Mouse (Mus musculus) spleen, adult 2 months (tissue): ENCODE measurements around the gene H2al2a. TPM values are rescaled to one million over a fixed set of nuclear protein-coding genes. Genes with fewer than 3 reads are reported as not detected.

Source experiments
- DNase-seq, 2 experiments: peaks; one replicate each; pipeline versions ENCODE4 v3.0.0 to v3.0.0-alpha.2; 2012 to 2021; ENCODE audit warnings: low spot score in 2 of 2, low read depth in 1 of 2
- H3K27ac ChIP-seq: fragments of 200-500 bp; 2 replicates; pipeline ENCODE4 v1.5.1; 2012; ENCODE audit warnings: low read length, inconsistent platforms; ENCODE audit not compliant: insufficient read depth
- H3K27me3 ChIP-seq: fragments of 200-500 bp; 2 replicates; pipeline ENCODE4 v1.6.1; 2012; ENCODE audit warnings: mild to moderate bottlenecking, moderate library complexity, low read length, inconsistent platforms; ENCODE audit not compliant: control insufficient read depth, insufficient read depth
- H3K36me3 ChIP-seq: fragments of 200-500 bp; 2 replicates; pipeline ENCODE4 v1.6.1; 2012; ENCODE audit warnings: mild to moderate bottlenecking, low read length, inconsistent platforms; ENCODE audit not compliant: control insufficient read depth, insufficient read depth
- H3K4me1 ChIP-seq: fragments of 200-500 bp; 2 replicates; pipeline ENCODE4 v1.6.1; 2011; ENCODE audit warnings: inconsistent platforms; ENCODE audit not compliant: control insufficient read depth, insufficient read depth, insufficient read length
- H3K4me3 ChIP-seq: fragments of 200-500 bp; 2 replicates; pipeline ENCODE4 v1.5.1; 2011; ENCODE audit warnings: mild to moderate bottlenecking, inconsistent platforms; ENCODE audit not compliant: insufficient read depth, insufficient read length; ENCODE audit errors: extremely low read depth
- CTCF ChIP-seq: fragments of 200-500 bp; IDR thresholded peaks from 2 replicates; pipeline ENCODE4 v1.5.1; 2011; ENCODE audit warnings: mild to moderate bottlenecking, inconsistent platforms; ENCODE audit not compliant: insufficient read depth, insufficient read length, insufficient replicate concordance; ENCODE audit errors: extremely low read depth
- POLR2A ChIP-seq: fragments of 200-500 bp; IDR thresholded peaks from 2 replicates; pipeline ENCODE4 v1.6.1; 2011; ENCODE audit warnings: low read depth, low read length, inconsistent platforms
- WGBS: fragments of 180-500 bp; shearing (Covaris S2); methylation state at CpG from one replicate; pipeline ENCODE4 v1.1.7; 2018; 5-methylcytosine and 5-hydroxymethylcytosine counted together
- polyA plus RNA-seq: library from polyadenylated mRNA; depleted of rRNA; stranded (reverse); fragments of >200 nt; gene quantifications from 2 replicates; pipeline ENCODE4 v1.2.3, GENCODE M21; 2012

The H2al2a gene
- polyA plus RNA-seq, 1 experiment = not detected

DNA sequence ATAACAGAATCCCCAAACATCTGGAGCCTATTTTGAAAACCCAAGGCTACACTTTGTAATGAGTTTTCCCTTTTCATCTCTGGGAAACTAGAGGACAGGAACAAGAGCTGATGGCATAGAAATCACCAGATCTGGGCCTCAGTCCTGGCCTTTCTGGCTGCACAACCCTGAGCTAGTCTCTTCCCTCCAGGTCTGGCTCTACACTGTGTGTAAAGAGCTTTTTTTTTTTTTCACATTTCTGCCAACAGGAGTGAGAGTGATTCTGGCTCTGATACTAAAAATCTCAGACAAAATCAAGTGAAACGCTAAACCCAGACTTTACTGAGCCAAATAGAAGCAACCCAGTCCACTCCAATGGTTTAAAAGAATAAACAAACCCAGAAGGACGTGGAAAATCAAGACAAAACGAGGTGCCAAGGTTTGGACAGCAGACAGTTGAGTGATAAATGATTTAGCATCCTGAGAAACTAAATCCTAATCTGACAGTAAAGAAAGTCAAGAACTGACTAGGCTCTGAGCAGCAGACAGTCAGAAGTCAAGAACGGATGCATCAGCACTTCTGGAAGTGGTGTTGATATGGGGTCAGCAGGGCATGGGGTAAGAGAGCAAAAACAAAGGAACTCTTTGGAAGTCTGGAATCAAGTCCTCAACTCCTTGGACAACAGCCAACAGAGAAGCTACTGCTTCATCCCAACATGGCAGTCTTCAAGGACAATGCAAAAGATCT is 21.0 kb downstream of the H2al2a start:
- Histone ChIP-seq H3K27me3 (no peaks in the 10 kb centered on the region), H3K36me3 (no peaks in the 10 kb centered on the region), H3K4me3 (no peak overlapping the region), H3K4me1 (no peaks in the 10 kb centered on the region), H3K27ac (no peak overlapping the region)
- no peak for TF ChIP-seq CTCF
- TF ChIP-seq POLR2A = no peak
- WGBS = 71% methylated on average over 4 of the region's 4 CpGs
- DNase-seq = no peak

GRCm38 (mm10) chr2:17973868-17974440 is 22.8 kb downstream of the H2al2a start:
- no peak for TF ChIP-seq POLR2A
- no peak for TF ChIP-seq CTCF
- no peak overlapping the region for H3K27ac ChIP-seq
- WGBS = 84% methylated on average over 2 of the region's 2 CpGs
- no peaks in the 10 kb centered on the region for H3K36me3 ChIP-seq
- no peak for DNase-seq
- no peak overlapping the region for H3K4me3 ChIP-seq
- H3K27me3 ChIP-seq = no peaks in the 10 kb centered on the region
- no peaks in the 10 kb centered on the region for H3K4me1 ChIP-seq

- WGBS = 89% methylated on average over 5 of the region's 5 CpGs
- Histone ChIP-seq H3K36me3 (no peaks in the 10 kb centered on the region), H3K27me3 (no peaks in the 10 kb centered on the region), H3K4me1 (no peaks in the 10 kb centered on the region), H3K4me3 (no peak overlapping the region), H3K27ac (no peak overlapping the region)
- DNase-seq = no peak
- no peak for TF ChIP-seq POLR2A
- no peak for TF ChIP-seq CTCF
These were observed 23.5 kb downstream of the H2al2a start for GRCm38 (mm10) chr2:17973246-17973645.

GRCm38 (mm10) chr2:17972843-17973242 is 23.9 kb downstream of the H2al2a start:
- H3K27me3 ChIP-seq = no peaks in the 10 kb centered on the region
- H3K36me3 ChIP-seq = no peaks in the 10 kb centered on the region
- WGBS = 87% methylated on average over 2 of the region's 2 CpGs
- H3K4me3 ChIP-seq = no peak overlapping the region
- DNase-seq = no peak
- TF ChIP-seq CTCF (no peak), POLR2A (no peak)
- no peak overlapping the region for H3K27ac ChIP-seq
- H3K4me1 ChIP-seq = no peaks in the 10 kb centered on the region

DNA sequence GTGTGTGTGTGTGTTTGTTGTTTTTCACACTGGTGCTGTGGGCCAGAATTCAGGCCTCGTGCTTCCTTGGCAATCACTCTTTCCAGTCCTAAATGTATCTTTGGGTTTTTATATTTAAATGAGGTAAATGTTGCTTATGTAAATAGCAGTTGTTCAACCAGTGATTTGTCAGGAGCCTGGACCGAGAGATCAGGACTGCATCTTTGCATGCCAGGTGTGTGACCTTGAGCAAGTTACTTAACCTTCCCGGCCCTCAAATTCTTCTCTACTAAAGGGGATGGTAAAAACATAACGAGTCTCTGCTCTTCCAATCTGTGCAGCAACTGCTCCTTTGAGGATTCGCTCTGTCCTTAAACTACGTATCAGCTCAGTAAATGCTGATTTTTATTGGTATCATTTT is 25.4 kb downstream of the H2al2a start:
- WGBS = 90% methylated on average over 6 of the region's 6 CpGs
- Histone ChIP-seq H3K27ac (no peak overlapping the region), H3K4me1 (no peaks in the 10 kb centered on the region), H3K36me3 (no peaks in the 10 kb centered on the region), H3K4me3 (no peak overlapping the region), H3K27me3 (no peaks in the 10 kb centered on the region)
- no peak for DNase-seq
- TF ChIP-seq CTCF (no peak), POLR2A (no peak)

DNA sequence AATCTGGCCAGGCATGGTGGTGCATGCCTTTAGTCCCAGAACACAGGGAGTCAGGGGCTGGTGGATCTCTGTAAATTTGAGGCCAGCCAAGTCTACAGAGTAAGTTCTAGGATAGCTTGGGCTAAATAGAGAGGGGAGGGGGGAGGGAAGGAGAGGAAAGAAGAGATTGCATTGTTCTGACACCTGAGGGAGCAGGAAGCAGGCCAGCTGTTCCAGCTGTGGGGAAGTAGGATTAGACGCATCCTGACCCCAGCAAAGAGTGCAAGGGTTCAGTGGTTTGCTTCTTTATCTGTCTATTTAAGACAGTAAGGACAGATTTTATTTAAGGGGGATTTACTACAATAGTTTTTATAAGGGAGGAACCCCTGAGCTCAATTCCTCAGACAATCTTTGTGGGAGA is 26.1 kb downstream of the H2al2a start:
- no peak for DNase-seq
- Histone ChIP-seq H3K36me3 (no peaks in the 10 kb centered on the region), H3K27ac (no peak overlapping the region), H3K4me1 (no peaks in the 10 kb centered on the region), H3K4me3 (no peak overlapping the region), H3K27me3 (no peaks in the 10 kb centered on the region)
- no peak for TF ChIP-seq CTCF
- TF ChIP-seq POLR2A = no peak
- 55% methylated on average over 1 of the region's 1 CpGs for WGBS

GRCm38 (mm10) chr2:17970187-17970586 is 26.6 kb downstream of the H2al2a start:
- Histone ChIP-seq H3K27ac (no peak overlapping the region), H3K36me3 (no peaks in the 10 kb centered on the region), H3K4me3 (no peak overlapping the region), H3K27me3 (no peaks in the 10 kb centered on the region), H3K4me1 (no peaks in the 10 kb centered on the region)
- DNase-seq = no peak
- TF ChIP-seq CTCF (no peak), POLR2A (no peak)
